Mouse (Mus musculus): Measurements from ENCODE around the gene Irgm1.

- TF ChIP-seq CTCF (IDR thresholded peaks at IDR 0.05; ENCODE audit: low read depth) (no peak), EP300 (IDR thresholded peaks at IDR 0.05; ENCODE audit: low read depth) (no peak)
Measured at GRCm38 (mm10) chr11:48816281-48816781, 55.2 kb downstream of the Irgm1 start.

Measured in liver, embryonic 14.5 days (tissue).